Mouse (Mus musculus): ENCODE measurements around the gene Gm42878. TPM values are rescaled to one million over a fixed set of nuclear protein-coding genes. Genes with fewer than 3 reads are reported as not detected.

The Gm42878 gene
- polyA plus RNA-seq, 1 experiment = 0.13 TPM

DNA sequence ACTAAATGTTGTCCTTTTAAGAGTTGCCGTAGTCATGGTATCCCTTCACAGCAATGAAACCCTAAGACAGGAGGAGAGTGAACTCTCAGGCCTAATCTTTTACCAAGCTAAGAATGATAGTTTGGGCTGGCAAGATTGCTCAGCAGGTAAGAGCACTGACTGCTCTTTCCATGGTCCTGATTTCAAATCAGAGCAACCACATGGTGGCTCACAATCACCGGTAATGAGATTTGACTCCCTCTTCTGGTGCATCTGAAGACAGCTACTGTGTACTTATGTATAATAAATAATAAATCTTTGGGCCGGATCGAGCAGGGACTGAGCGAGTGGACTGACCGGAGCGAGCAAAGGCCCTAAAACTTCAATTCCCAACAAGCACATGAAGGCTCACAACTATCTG lies 4.0 kb downstream of the Gm42878 start:
- H3K27me3 ChIP-seq (ENCODE audit: control insufficient read depth, insufficient read depth, insufficient read length) = no peaks in the 10 kb centered on the region
- no peak overlapping the region for H3K4me2 ChIP-seq (ENCODE audit: low read depth)
- H3K4me3 ChIP-seq = no peak overlapping the region
- no peaks in the 10 kb centered on the region for H3K36me3 ChIP-seq (ENCODE audit: control insufficient read depth, insufficient read depth)
- H3K79me2 ChIP-seq (ENCODE audit: control insufficient read depth, insufficient read depth) = peaks cover 78% of the 10 kb centered on the region
- TF ChIP-seq MYOG (IDR thresholded peaks at IDR 0.05; ENCODE audit: control insufficient read depth in 1 of 3, insufficient read depth in 1 of 3, insufficient read length in 2 of 3, low read depth in 2 of 3) = no peak
- TF ChIP-seq POLR2AphosphoS2 (IDR thresholded peaks at IDR 0.05; ENCODE audit: insufficient read length, low read depth) = no peak
- no peak for TF ChIP-seq MYOD1 (IDR thresholded peaks at IDR 0.05; ENCODE audit: control insufficient read depth in 1 of 3, insufficient read length in 2 of 3, low read depth in 2 of 3)
- TF ChIP-seq MAX (IDR thresholded peaks at IDR 0.05; ENCODE audit: low read depth) = no peak
- no peak for TF ChIP-seq CEBPB (IDR thresholded peaks at IDR 0.05; ENCODE audit: insufficient read depth, poor library complexity, severe bottlenecking)
- no peak for TF ChIP-seq USF1 (IDR thresholded peaks at IDR 0.05; ENCODE audit: low read depth)
- TF ChIP-seq SRF (IDR thresholded peaks at IDR 0.05; ENCODE audit: control insufficient read depth, insufficient read length, low read depth) = no peak
- TF ChIP-seq REST (IDR thresholded peaks at IDR 0.05; ENCODE audit: insufficient read depth, insufficient read length) = no peak
- no peak overlapping the region for H3ac ChIP-seq (ENCODE audit: control insufficient read depth, insufficient read length)

DNA sequence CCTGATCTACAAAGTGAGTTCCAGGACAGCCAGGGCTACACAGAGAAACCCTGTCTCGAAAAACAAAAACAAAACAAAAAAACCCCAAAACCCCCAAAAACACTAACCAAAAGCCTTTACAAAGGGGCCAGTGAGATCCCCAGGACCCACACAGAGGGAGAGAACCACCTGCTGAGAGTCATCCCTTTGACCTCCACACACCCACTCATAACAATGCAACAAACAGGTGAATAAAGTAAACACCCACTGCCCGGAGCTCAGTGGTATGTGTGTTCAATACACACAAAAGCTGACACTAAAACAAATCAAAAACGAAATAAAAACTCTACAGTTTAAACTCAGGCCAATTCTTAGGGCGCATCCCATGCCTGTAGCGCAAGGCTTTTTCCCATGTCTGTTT lies 5.2 kb downstream of the Gm42878 start:
- Histone ChIP-seq H3K27me3 (ENCODE audit: control insufficient read depth, insufficient read depth, insufficient read length) (no peaks in the 10 kb centered on the region), H3K79me2 (ENCODE audit: control insufficient read depth, insufficient read depth) (peaks cover 78% of the 10 kb centered on the region), H3K4me2 (ENCODE audit: low read depth) (no peak overlapping the region), H3ac (ENCODE audit: control insufficient read depth, insufficient read length) (no peak overlapping the region), H3K36me3 (ENCODE audit: control insufficient read depth, insufficient read depth) (peaks cover 6% of the 10 kb centered on the region), H3K4me3 (no peak overlapping the region)
- no peak for TF ChIP-seq SRF (IDR thresholded peaks at IDR 0.05; ENCODE audit: control insufficient read depth, insufficient read length, low read depth)
- no peak for TF ChIP-seq CEBPB (IDR thresholded peaks at IDR 0.05; ENCODE audit: insufficient read depth, poor library complexity, severe bottlenecking)
- no peak for TF ChIP-seq USF1 (IDR thresholded peaks at IDR 0.05; ENCODE audit: low read depth)
- no peak for TF ChIP-seq MYOD1 (IDR thresholded peaks at IDR 0.05; ENCODE audit: control insufficient read depth in 1 of 3, insufficient read length in 2 of 3, low read depth in 2 of 3)
- no peak for TF ChIP-seq POLR2A (IDR thresholded peaks at IDR 0.05; ENCODE audit: insufficient read length, low read depth)
- no peak for TF ChIP-seq POLR2AphosphoS2 (IDR thresholded peaks at IDR 0.05; ENCODE audit: insufficient read length, low read depth)
- TF ChIP-seq E2F4 (IDR thresholded peaks at IDR 0.05; ENCODE audit: insufficient read depth) = no peak
- TF ChIP-seq TCF12 (IDR thresholded peaks at IDR 0.05; ENCODE audit: insufficient read depth, poor library complexity, severe bottlenecking) = no peak
- TF ChIP-seq MYOG (IDR thresholded peaks at IDR 0.05; ENCODE audit: control insufficient read depth in 1 of 3, insufficient read depth in 1 of 3, insufficient read length in 2 of 3, low read depth in 2 of 3) = no peak
- no peak for TF ChIP-seq REST (IDR thresholded peaks at IDR 0.05; ENCODE audit: insufficient read depth, insufficient read length)
- TF ChIP-seq TCF3 (IDR thresholded peaks at IDR 0.05; ENCODE audit: insufficient read length, low read depth) = no peak
- no peak for TF ChIP-seq MAX (IDR thresholded peaks at IDR 0.05; ENCODE audit: low read depth)

DNA sequence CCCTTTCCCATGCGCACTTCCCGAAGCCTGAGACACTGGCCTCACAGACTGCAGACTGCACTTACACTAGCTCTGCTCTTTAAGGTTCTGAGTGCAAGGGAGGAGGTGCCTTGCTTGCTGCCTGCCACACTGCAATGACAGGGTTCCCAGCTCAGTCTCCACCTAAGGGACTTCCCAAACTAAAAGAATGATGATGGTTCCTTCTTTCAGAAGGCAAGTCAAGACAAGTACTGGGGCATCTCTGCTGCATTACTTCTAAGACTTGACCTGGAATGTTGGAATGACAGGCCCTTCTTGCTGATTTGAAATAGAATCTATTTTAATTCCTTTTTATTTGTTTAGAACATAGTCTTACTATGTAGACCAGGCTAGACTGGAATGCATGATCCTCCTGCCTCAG lies 7.7 kb downstream of the Gm42878 start:
- peaks cover 53% of the 10 kb centered on the region for H3K79me2 ChIP-seq (ENCODE audit: control insufficient read depth, insufficient read depth)
- H3ac ChIP-seq (ENCODE audit: control insufficient read depth, insufficient read length) = no peak overlapping the region
- H3K27me3 ChIP-seq (ENCODE audit: control insufficient read depth, insufficient read depth, insufficient read length) = no peaks in the 10 kb centered on the region
- H3K36me3 ChIP-seq (ENCODE audit: control insufficient read depth, insufficient read depth) = peaks cover 12% of the 10 kb centered on the region
- TF ChIP-seq USF1 (IDR thresholded peaks at IDR 0.05; ENCODE audit: low read depth) (no peak), SRF (IDR thresholded peaks at IDR 0.05; ENCODE audit: control insufficient read depth, insufficient read length, low read depth) (no peak)
- H3K4me3 ChIP-seq = no peak overlapping the region
- H3K4me2 ChIP-seq (ENCODE audit: low read depth) = no peak overlapping the region

DNA sequence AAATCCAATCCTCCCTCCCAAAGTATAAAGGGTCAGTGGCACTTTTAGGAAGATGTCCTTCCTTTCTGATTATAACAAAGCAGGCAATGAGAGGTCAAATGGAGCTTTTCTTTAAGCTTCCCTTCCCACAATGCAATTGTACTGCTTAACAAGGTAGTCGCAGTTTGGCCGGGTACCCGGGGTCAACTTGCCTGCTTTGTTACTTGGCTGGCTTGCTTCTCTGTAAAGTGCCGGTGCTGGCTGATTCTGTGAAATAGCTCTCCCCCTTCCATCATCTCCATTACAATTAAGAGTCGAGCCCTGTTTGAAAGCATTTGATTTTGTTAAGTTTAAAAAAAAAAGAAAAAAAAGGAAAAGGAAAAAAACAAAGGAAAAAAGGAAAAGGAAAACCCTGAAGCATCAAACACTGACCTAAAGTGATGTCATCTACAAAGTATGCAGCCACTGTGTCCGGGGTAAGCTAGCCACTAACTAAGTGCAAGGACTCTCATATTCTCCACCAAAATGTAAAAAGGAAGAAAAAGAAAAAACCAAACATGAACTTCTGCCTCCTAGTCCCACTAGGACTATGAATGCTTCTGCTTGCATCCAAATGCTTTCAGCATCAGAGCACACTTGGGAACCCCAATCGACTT lies 8.2 kb downstream of the Gm42878 start:
- peaks cover 47% of the 10 kb centered on the region for H3K79me2 ChIP-seq (ENCODE audit: control insufficient read depth, insufficient read depth)
- peaks cover 12% of the 10 kb centered on the region for H3K36me3 ChIP-seq (ENCODE audit: control insufficient read depth, insufficient read depth)
- no peak overlapping the region for H3K4me2 ChIP-seq (ENCODE audit: low read depth)
- H3K27me3 ChIP-seq (ENCODE audit: control insufficient read depth, insufficient read depth, insufficient read length) = no peaks in the 10 kb centered on the region
- H3ac ChIP-seq (ENCODE audit: control insufficient read depth, insufficient read length) = no peak overlapping the region
- no peak overlapping the region for H3K4me3 ChIP-seq
- TF ChIP-seq REST (IDR thresholded peaks at IDR 0.05; ENCODE audit: insufficient read depth, insufficient read length) = no peak
- no peak for TF ChIP-seq POLR2AphosphoS2 (IDR thresholded peaks at IDR 0.05; ENCODE audit: insufficient read length, low read depth)

DNA sequence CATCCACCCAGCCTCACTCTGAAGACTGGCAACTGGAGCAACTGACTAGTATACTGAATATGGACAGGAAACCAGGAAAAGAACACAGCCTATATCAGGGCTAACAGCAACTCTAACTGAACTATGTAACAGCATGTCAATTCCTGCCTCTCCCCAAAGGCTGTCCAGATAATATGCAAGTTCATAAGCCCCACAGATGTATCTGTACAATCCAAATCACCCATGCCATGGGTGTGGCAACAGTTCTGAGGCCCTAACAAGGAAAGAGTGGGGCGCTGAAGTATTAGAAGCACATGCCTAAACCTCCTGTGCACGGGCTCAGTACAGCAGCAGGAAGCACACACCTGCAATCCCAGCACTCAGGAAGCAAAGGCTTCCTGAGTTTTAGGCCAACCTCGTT lies 10.2 kb downstream of the Gm42878 start:
- Histone ChIP-seq H3ac (ENCODE audit: control insufficient read depth, insufficient read length) (no peak overlapping the region), H3K36me3 (ENCODE audit: control insufficient read depth, insufficient read depth) (peaks cover 23% of the 10 kb centered on the region), H3K79me2 (ENCODE audit: control insufficient read depth, insufficient read depth) (peaks cover 28% of the 10 kb centered on the region), H3K27me3 (ENCODE audit: control insufficient read depth, insufficient read depth, insufficient read length) (no peaks in the 10 kb centered on the region), H3K4me3 (no peak overlapping the region), H3K4me2 (ENCODE audit: low read depth) (no peak overlapping the region)
- TF ChIP-seq POLR2AphosphoS2 (IDR thresholded peaks at IDR 0.05; ENCODE audit: insufficient read length, low read depth) = no peak
- TF ChIP-seq POLR2A (IDR thresholded peaks at IDR 0.05; ENCODE audit: insufficient read length, low read depth) = no peak
- TF ChIP-seq MAX (IDR thresholded peaks at IDR 0.05; ENCODE audit: low read depth) = no peak
- TF ChIP-seq TCF12 (IDR thresholded peaks at IDR 0.05; ENCODE audit: insufficient read depth, poor library complexity, severe bottlenecking) = no peak

All from myocyte (in vitro differentiated cells).